Mouse (Mus musculus): ENCODE results near the gene St8sia2. TPM values are rescaled to one million over a fixed set of nuclear protein-coding genes. Genes with fewer than 3 reads are reported as not detected.
A peak's percentile ranks its signal among the peaks of the same experiment; 100 is the strongest.
"Not testable (repeated sequence)": the region's sequence is repeated elsewhere in the genome, so short reads cannot be mapped to it uniquely, and the experiment has no call there.

Gene St8sia2
- polyA plus RNA-seq, 1 experiment from 2014 or later = 127 TPM

DNA sequence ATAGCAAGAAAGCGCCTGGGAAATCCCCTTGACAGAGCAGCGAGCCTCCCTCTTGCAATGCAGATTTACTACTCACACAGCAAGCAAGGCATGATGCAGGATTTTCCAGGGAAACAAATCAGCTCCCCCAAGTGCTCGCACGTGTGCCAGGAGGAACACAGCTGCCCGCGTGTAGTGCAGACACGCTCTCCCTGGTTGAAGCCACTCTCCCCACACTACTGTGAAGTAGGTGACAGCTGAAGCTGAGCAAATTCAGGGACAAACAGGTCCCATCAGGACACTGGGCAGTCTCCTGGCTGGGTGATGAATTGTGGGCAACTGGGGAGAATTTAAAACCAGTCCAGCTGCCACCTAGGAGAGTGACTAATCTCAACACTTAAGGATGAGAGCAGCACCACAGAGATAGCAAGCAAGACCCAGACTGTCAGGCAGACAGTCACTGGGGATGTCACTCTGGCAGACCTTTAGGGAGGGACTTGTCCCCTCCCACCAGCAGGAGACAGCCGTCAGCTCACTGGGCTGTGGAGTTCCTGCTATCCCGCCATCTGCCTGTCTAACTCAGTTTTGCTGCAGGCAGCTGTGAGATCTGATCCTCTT is 6.6 kb downstream of the St8sia2 start:
- DNase-seq = peak; percentile 78
- H3K27ac ChIP-seq (replicated peaks; ENCODE audit: low read depth, low read length) = peak overlapping the region; percentile 85
- H3K36me3 ChIP-seq (ENCODE audit: control insufficient read depth, insufficient read depth, low read length) = no peaks in the 10 kb centered on the region
- under 1% methylated on average over 9 of the region's 9 CpGs for WGBS
- 0 out of 2 replicates have a peak overlapping the region, but pooled peaks have one; percentile 7 for H3K4me3 ChIP-seq (replicated peaks; ENCODE audit: low read depth, low read length)
- no peaks in the 10 kb centered on the region for H3K9me3 ChIP-seq (ENCODE audit: control insufficient read depth, low read length)
- ATAC-seq (ENCODE audit: low FRiP score, low TSS enrichment) = peak; percentile 65; the same call in 1 of the 2 replicates
- peak overlapping the region; percentile 42 for H3K9ac ChIP-seq (replicated peaks; ENCODE audit: low read length)
- H3K4me2 ChIP-seq (ENCODE audit: low read length) = peak overlapping the region; percentile 45
- H3K4me1 ChIP-seq (ENCODE audit: control insufficient read depth, insufficient read depth, low read length) = peaks cover 68% of the 10 kb centered on the region
- no peaks in the 10 kb centered on the region for H3K27me3 ChIP-seq (ENCODE audit: control insufficient read depth, insufficient read depth, low read length)

- no peak overlapping the region for H3K4me3 ChIP-seq (replicated peaks; ENCODE audit: low read depth, low read length)
- H3K4me2 ChIP-seq (ENCODE audit: low read length) = peak overlapping the region; percentile 45
- H3K27ac ChIP-seq (replicated peaks; ENCODE audit: low read depth, low read length) = peak overlapping the region; percentile 85
- H3K27me3 ChIP-seq (ENCODE audit: control insufficient read depth, insufficient read depth, low read length) = no peaks in the 10 kb centered on the region
- no peaks in the 10 kb centered on the region for H3K36me3 ChIP-seq (ENCODE audit: control insufficient read depth, insufficient read depth, low read length)
- H3K9me3 ChIP-seq (ENCODE audit: control insufficient read depth, low read length) = no peaks in the 10 kb centered on the region
- peaks cover 68% of the 10 kb centered on the region for H3K4me1 ChIP-seq (ENCODE audit: control insufficient read depth, insufficient read depth, low read length)
- DNase-seq (no peak), ATAC-seq (ENCODE audit: low FRiP score, low TSS enrichment) (no peak)
- peak overlapping the region; percentile 42 for H3K9ac ChIP-seq (replicated peaks; ENCODE audit: low read length)
- 0% methylated on average over 1 of the region's 1 CpGs for WGBS
Measured at GRCm38 (mm10) chr7:74006364-74006763, 7.1 kb downstream of the St8sia2 start.

- ATAC-seq (ENCODE audit: low FRiP score, low TSS enrichment) (no peak), DNase-seq (no peak)
- H3K9me3 ChIP-seq (ENCODE audit: control insufficient read depth, low read length) = no peaks in the 10 kb centered on the region
- no peak overlapping the region for H3K27ac ChIP-seq (replicated peaks; ENCODE audit: low read depth, low read length)
- H3K36me3 ChIP-seq (ENCODE audit: control insufficient read depth, insufficient read depth, low read length) = 0 out of 2 replicates have a peak, but pooled peaks cover 7% of the 10 kb centered on the region
- H3K9ac ChIP-seq (replicated peaks; ENCODE audit: low read length) = no peak overlapping the region
- 92% methylated on average over 12 of the region's 12 CpGs for WGBS
- H3K4me1 ChIP-seq (ENCODE audit: control insufficient read depth, insufficient read depth, low read length) = peaks cover 16% of the 10 kb centered on the region
- no peaks in the 10 kb centered on the region for H3K27me3 ChIP-seq (ENCODE audit: control insufficient read depth, insufficient read depth, low read length)
- no peak overlapping the region for H3K4me2 ChIP-seq (ENCODE audit: low read length)
- no peak overlapping the region for H3K4me3 ChIP-seq (replicated peaks; ENCODE audit: low read depth, low read length)
Measured at GRCm38 (mm10) chr7:74000743-74001510, 12.6 kb downstream of the St8sia2 start.

- no peak overlapping the region for H3K4me3 ChIP-seq (replicated peaks; ENCODE audit: low read depth, low read length)
- no peak overlapping the region for H3K4me2 ChIP-seq (ENCODE audit: low read length)
- 0 out of 2 replicates have a peak, but pooled peaks cover 2% of the 10 kb centered on the region for H3K36me3 ChIP-seq (ENCODE audit: control insufficient read depth, insufficient read depth, low read length)
- H3K9ac ChIP-seq (replicated peaks; ENCODE audit: low read length) = no peak overlapping the region
- DNase-seq = no peak
- no peaks in the 10 kb centered on the region for H3K4me1 ChIP-seq (ENCODE audit: control insufficient read depth, insufficient read depth, low read length)
- no peak for ATAC-seq (ENCODE audit: low FRiP score, low TSS enrichment)
- 94% methylated on average over 2 of the region's 2 CpGs for WGBS
- no peaks in the 10 kb centered on the region for H3K9me3 ChIP-seq (ENCODE audit: control insufficient read depth, low read length)
- H3K27ac ChIP-seq (replicated peaks; ENCODE audit: low read depth, low read length) = no peak overlapping the region
- no peaks in the 10 kb centered on the region for H3K27me3 ChIP-seq (ENCODE audit: control insufficient read depth, insufficient read depth, low read length)
Measured at GRCm38 (mm10) chr7:73989366-73989765, 24.1 kb downstream of the St8sia2 start.

DNA sequence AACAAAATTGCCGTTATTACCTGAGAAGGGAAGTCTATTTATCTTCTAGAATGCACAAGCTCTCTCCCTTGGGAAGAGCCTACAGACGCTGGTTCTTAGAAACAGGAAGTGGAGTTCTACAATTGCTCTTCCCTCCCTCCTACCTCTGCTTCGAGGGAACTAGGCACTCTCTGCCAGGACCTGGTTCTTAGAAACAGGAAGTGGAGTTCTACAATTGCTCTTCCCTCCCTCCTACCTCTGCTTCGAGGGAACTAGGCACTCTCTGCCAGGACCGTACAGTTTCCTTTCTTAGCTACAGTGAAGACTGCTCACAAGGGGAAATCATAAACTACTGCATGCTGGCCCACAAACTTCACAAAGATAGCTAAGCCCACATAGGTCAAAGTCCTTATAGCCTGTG is 41.3 kb downstream of the St8sia2 start:
- H3K9ac ChIP-seq (replicated peaks; ENCODE audit: low read length); H3K9me3 ChIP-seq (ENCODE audit: control insufficient read depth, low read length); H3K27me3 ChIP-seq (ENCODE audit: control insufficient read depth, insufficient read depth, low read length); DNase-seq; H3K4me2 ChIP-seq (ENCODE audit: low read length); ATAC-seq (ENCODE audit: low FRiP score, low TSS enrichment); H3K4me3 ChIP-seq (replicated peaks; ENCODE audit: low read depth, low read length); H3K27ac ChIP-seq (replicated peaks; ENCODE audit: low read depth, low read length); H3K4me1 ChIP-seq (ENCODE audit: control insufficient read depth, insufficient read depth, low read length): not testable (repeated sequence)
- 83% methylated on average over 5 of the region's 5 CpGs for WGBS
- peaks cover 61% of the 10 kb centered on the region for H3K36me3 ChIP-seq (ENCODE audit: control insufficient read depth, insufficient read depth, low read length)

DNA sequence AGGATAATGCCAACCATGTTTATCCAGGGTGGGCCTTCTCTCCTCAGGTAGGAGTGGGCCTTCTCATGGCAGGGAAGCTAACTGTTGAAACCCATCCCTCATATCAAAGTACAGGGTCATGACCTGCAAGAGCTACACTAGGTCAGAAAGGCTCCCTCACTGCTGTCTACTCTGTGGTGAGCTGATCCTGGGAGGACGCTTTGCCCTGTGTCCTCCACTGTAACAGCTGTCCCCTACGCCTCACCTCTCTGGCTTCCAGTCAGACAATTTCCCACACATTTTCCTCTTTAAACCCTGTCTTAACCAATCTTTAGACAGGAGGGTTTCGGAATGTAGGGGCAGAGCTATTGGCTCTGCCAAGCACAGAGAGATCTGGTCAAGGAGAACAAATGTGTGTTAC is 48.3 kb downstream of the St8sia2 start:
- ATAC-seq (ENCODE audit: low FRiP score, low TSS enrichment) (no peak), DNase-seq (no peak)
- Histone ChIP-seq H3K27ac (replicated peaks; ENCODE audit: low read depth, low read length) (no peak overlapping the region), H3K27me3 (ENCODE audit: control insufficient read depth, insufficient read depth, low read length) (no peaks in the 10 kb centered on the region), H3K9ac (replicated peaks; ENCODE audit: low read length) (no peak overlapping the region), H3K4me2 (ENCODE audit: low read length) (no peak overlapping the region), H3K36me3 (ENCODE audit: control insufficient read depth, insufficient read depth, low read length) (peaks cover 82% of the 10 kb centered on the region), H3K4me1 (ENCODE audit: control insufficient read depth, insufficient read depth, low read length) (no peaks in the 10 kb centered on the region), H3K4me3 (replicated peaks; ENCODE audit: low read depth, low read length) (no peak overlapping the region), H3K9me3 (ENCODE audit: control insufficient read depth, low read length) (no peaks in the 10 kb centered on the region)
- WGBS = 97% methylated on average over 3 of the region's 3 CpGs

DNA sequence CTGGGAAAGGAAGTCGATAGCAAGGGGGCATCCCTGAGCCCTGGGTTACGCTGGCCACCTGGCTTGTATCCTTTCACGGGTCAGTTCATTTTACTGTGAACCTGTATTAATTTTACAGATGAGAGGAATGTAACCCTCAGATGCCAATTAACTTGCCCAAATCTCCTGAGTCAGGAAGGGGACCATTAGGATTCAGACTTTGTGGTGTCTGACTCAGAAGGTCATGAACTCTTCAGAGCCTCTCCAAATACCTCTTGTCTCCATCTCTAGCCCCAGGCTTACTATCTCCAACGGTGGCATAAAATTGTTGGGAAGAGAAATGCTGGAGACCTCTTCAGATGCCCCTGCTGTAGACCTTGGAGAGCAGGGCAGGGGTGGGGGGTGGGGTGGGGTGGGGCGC is 51.1 kb downstream of the St8sia2 start:
- Histone ChIP-seq H3K9me3 (ENCODE audit: control insufficient read depth, low read length) (no peaks in the 10 kb centered on the region), H3K4me1 (ENCODE audit: control insufficient read depth, insufficient read depth, low read length) (no peaks in the 10 kb centered on the region), H3K36me3 (ENCODE audit: control insufficient read depth, insufficient read depth, low read length) (peaks cover 92% of the 10 kb centered on the region), H3K9ac (replicated peaks; ENCODE audit: low read length) (no peak overlapping the region), H3K27me3 (ENCODE audit: control insufficient read depth, insufficient read depth, low read length) (no peaks in the 10 kb centered on the region), H3K4me2 (ENCODE audit: low read length) (no peak overlapping the region), H3K4me3 (replicated peaks; ENCODE audit: low read depth, low read length) (no peak overlapping the region), H3K27ac (replicated peaks; ENCODE audit: low read depth, low read length) (0 out of 2 replicates have a peak overlapping the region, but pooled peaks have one; percentile 27)
- WGBS = 91% methylated on average over 5 of the region's 5 CpGs
- ATAC-seq (ENCODE audit: low FRiP score, low TSS enrichment) (no peak), DNase-seq (no peak)

GRCm38 (mm10) chr7:73954441-73954840 is 59.0 kb downstream of the St8sia2 start:
- WGBS = 72% methylated on average over 5 of the region's 5 CpGs
- no peaks in the 10 kb centered on the region for H3K4me1 ChIP-seq (ENCODE audit: control insufficient read depth, insufficient read depth, low read length)
- peaks cover 78% of the 10 kb centered on the region for H3K36me3 ChIP-seq (ENCODE audit: control insufficient read depth, insufficient read depth, low read length)
- H3K27me3 ChIP-seq (ENCODE audit: control insufficient read depth, insufficient read depth, low read length) = no peaks in the 10 kb centered on the region
- no peaks in the 10 kb centered on the region for H3K9me3 ChIP-seq (ENCODE audit: control insufficient read depth, low read length)
- no peak overlapping the region for H3K4me2 ChIP-seq (ENCODE audit: low read length)
- DNase-seq (peak; percentile 46), ATAC-seq (ENCODE audit: low FRiP score, low TSS enrichment) (no peak)
- H3K4me3 ChIP-seq (replicated peaks; ENCODE audit: low read depth, low read length) = no peak overlapping the region
- no peak overlapping the region for H3K9ac ChIP-seq (replicated peaks; ENCODE audit: low read length)
- H3K27ac ChIP-seq (replicated peaks; ENCODE audit: low read depth, low read length) = no peak overlapping the region

- WGBS = 95% methylated on average over 4 of the region's 4 CpGs
- Histone ChIP-seq H3K4me1 (ENCODE audit: control insufficient read depth, insufficient read depth, low read length) (no peaks in the 10 kb centered on the region), H3K27ac (replicated peaks; ENCODE audit: low read depth, low read length) (no peak overlapping the region), H3K4me2 (ENCODE audit: low read length) (no peak overlapping the region), H3K4me3 (replicated peaks; ENCODE audit: low read depth, low read length) (no peak overlapping the region), H3K9me3 (ENCODE audit: control insufficient read depth, low read length) (no peaks in the 10 kb centered on the region), H3K27me3 (ENCODE audit: control insufficient read depth, insufficient read depth, low read length) (no peaks in the 10 kb centered on the region), H3K9ac (replicated peaks; ENCODE audit: low read length) (no peak overlapping the region), H3K36me3 (ENCODE audit: control insufficient read depth, insufficient read depth, low read length) (peaks cover 74% of the 10 kb centered on the region)
- DNase-seq (no peak), ATAC-seq (ENCODE audit: low FRiP score, low TSS enrichment) (no peak)
Measured at GRCm38 (mm10) chr7:73953131-73953530, 60.4 kb downstream of the St8sia2 start.

Measured in midbrain, embryonic 14.5 days (tissue).